Mouse (Mus musculus): ENCODE data around the gene Trim47. TPM values are rescaled to one million over a fixed set of nuclear protein-coding genes. Genes with fewer than 3 reads are reported as not detected.

The Trim47 gene
- polyA plus RNA-seq, 1 experiment from 2014 or later: 79.1 TPM

GRCm38 (mm10) chr11:116083096-116083672, 43.8 kb downstream of the Trim47 start:
- no peak for ATAC-seq (replicated peaks; ENCODE audit: insufficient number of reproducible peaks, insufficient read depth, low FRiP score, low read depth)
- Histone ChIP-seq H3K27me3 (no peaks in the 10 kb centered on the region), H3K9ac (no peak overlapping the region), H3K36me3 (peaks cover 52% of the 10 kb centered on the region), H3K9me3 (replicated peaks) (no peaks in the 10 kb centered on the region), H3K4me3 (no peak overlapping the region), H3K27ac (no peak overlapping the region), H3K4me1 (replicated peaks) (peaks cover 24% of the 10 kb centered on the region), H3K4me2 (no peak overlapping the region)
- WGBS: 90% methylated on average over 14 of the region's 14 CpGs

- Histone ChIP-seq H3K36me3 (peaks cover 52% of the 10 kb centered on the region), H3K4me2 (no peak overlapping the region), H3K9me3 (replicated peaks) (no peaks in the 10 kb centered on the region), H3K9ac (no peak overlapping the region), H3K4me1 (replicated peaks) (peaks cover 35% of the 10 kb centered on the region), H3K27me3 (no peaks in the 10 kb centered on the region), H3K27ac (no peak overlapping the region), H3K4me3 (no peak overlapping the region)
- 69% methylated on average over 6 of the region's 6 CpGs for WGBS
- no peak for ATAC-seq (replicated peaks; ENCODE audit: insufficient number of reproducible peaks, insufficient read depth, low FRiP score, low read depth)
Observed at GRCm38 (mm10) chr11:116081081-116081480, 45.9 kb downstream of the Trim47 start.

- Histone ChIP-seq H3K27me3 (no peaks in the 10 kb centered on the region), H3K4me3 (no peak overlapping the region), H3K4me2 (no peak overlapping the region), H3K4me1 (replicated peaks) (peaks cover 29% of the 10 kb centered on the region), H3K27ac (no peak overlapping the region), H3K36me3 (peaks cover 50% of the 10 kb centered on the region), H3K9me3 (replicated peaks) (no peaks in the 10 kb centered on the region), H3K9ac (no peak overlapping the region)
- 81% methylated on average over 10 of the region's 10 CpGs for WGBS
- no peak for ATAC-seq (replicated peaks; ENCODE audit: insufficient number of reproducible peaks, insufficient read depth, low FRiP score, low read depth)
Observed at GRCm38 (mm10) chr11:116079511-116079910, 47.5 kb downstream of the Trim47 start.

DNA sequence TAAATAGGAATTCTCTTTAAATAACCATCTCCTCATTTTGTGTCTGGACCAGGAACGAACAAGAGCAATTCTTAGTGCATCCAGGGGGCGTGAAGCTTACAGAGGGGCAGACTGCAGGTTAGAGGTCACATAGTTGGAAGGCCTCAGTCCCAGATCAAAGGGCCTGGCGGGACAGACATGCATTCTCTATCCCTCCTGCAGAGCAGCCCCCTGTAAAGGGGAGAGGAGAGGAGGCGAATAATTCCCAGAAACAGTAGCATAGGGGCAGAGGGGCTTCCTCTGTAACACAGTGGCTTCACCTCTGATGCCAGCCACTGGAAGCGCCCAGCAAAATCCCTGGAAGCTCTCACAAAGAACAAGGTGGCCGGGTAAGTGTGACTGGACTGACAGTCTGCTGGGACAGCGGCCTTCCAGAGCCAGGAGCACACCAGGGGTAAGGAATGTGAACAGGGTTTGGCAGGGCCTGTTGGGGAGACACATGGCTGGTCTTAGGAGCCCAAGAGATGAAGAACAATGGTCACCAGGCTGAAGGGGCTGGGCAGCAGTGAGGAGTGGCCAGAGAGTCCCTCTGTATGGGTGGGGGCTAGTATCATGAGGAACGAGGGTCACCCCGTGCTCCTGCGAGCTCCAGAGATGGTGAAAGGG, 48.2 kb downstream of the Trim47 start:
- no peaks in the 10 kb centered on the region for H3K9me3 ChIP-seq (replicated peaks)
- no peak overlapping the region for H3K4me3 ChIP-seq
- peaks cover 34% of the 10 kb centered on the region for H3K4me1 ChIP-seq (replicated peaks)
- H3K4me2 ChIP-seq: no peak overlapping the region
- no peaks in the 10 kb centered on the region for H3K27me3 ChIP-seq
- H3K36me3 ChIP-seq: peaks cover 43% of the 10 kb centered on the region
- no peak overlapping the region for H3K27ac ChIP-seq
- no peak overlapping the region for H3K9ac ChIP-seq
- ATAC-seq (replicated peaks; ENCODE audit: insufficient number of reproducible peaks, insufficient read depth, low FRiP score, low read depth): no peak
- 51% methylated on average over 10 of the region's 10 CpGs for WGBS

DNA sequence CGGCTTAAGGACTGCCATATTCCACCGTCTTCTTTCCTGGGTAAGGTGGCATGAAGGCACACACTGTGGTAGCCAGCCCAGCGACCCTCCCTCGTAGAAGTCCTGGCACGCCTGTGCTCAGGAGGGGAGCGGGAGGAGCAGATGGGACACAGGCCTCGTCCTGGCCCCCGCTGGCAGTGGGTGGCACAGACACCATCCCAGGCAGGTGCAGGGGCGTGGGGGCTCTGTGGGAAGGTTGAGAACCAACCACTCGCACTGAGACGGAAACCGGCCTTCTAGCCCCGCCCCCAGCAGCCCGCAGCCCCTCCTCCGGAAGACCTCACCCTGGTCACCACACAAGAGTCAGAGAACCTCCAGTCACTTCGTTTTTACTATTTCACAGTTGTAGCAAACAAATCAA, 48.8 kb downstream of the Trim47 start:
- Histone ChIP-seq H3K4me1 (replicated peaks) (peaks cover 34% of the 10 kb centered on the region), H3K27ac (peak overlapping the region; percentile 49), H3K9ac (no peak overlapping the region), H3K27me3 (no peaks in the 10 kb centered on the region), H3K9me3 (replicated peaks) (no peaks in the 10 kb centered on the region), H3K36me3 (peaks cover 37% of the 10 kb centered on the region), H3K4me2 (peak overlapping the region; percentile 50), H3K4me3 (peak overlapping the region; percentile 25)
- WGBS: 22% methylated on average over 16 of the region's 16 CpGs
- peak; percentile 7; the same call in 1 of the 2 replicates for ATAC-seq (replicated peaks; ENCODE audit: insufficient number of reproducible peaks, insufficient read depth, low FRiP score, low read depth)

DNA sequence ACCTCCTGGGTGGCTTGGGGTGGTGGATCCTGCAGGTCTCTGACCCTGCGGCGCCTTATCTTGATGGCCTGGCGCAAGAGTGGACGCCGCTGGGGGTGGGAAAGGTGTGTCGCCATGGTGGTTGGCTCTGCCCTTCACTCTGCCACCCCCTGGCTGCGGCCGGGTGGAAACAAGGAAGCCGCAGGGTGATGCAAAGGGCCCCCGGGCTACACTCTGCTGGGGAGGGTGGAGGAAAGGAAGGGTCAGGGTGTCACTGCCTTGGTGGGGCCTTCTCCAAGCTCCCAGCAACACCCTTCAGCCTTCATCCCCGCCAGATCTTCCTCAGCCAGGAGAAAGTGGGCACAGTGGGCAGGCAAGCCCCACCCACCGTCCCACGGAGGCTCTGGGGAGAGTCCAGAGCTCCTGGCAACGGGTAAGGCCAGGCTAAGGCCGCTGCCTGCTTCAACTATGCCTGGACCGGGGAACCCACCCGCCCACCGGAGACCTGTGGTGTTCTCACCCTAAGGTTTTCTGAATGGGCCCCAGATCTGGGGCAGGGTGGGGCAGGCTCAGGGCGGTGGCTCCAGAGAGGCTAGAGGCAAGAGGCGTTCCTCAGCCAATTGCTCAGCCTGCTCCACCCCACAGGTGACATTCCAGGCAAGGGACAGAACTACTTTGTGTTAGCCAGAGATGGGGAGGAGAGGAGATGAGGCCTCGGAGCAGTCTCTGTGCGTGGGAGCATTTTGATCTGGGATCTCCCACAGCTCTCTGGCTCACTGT, 49.4 kb downstream of the Trim47 start, which contains the start of gene Unc13d:
Unc13d (minus strand) TSS at position 516 of the 759 bp plus-strand sequence.
- H3K9ac ChIP-seq: 0 out of 2 replicates have a peak within 1 kb of the TSS, but pooled peaks have one; percentile 19
- 57% methylated on average over 22 of the region's 22 CpGs for WGBS
- peaks cover 33% of the 10 kb centered on the region for H3K36me3 ChIP-seq
- peak within 1 kb of the TSS; percentile 25 for H3K4me3 ChIP-seq
- peak within 1 kb of the TSS; percentile 49 for H3K27ac ChIP-seq
- H3K9me3 ChIP-seq (replicated peaks): no peaks in the 10 kb centered on the region
- H3K4me1 ChIP-seq (replicated peaks): peaks cover 34% of the 10 kb centered on the region
- no peaks in the 10 kb centered on the region for H3K27me3 ChIP-seq
- peak within 1 kb of the TSS; percentile 50 for H3K4me2 ChIP-seq
- peak; percentile 43; the same call in 1 of the 2 replicates for ATAC-seq (replicated peaks; ENCODE audit: insufficient number of reproducible peaks, insufficient read depth, low FRiP score, low read depth)

- Histone ChIP-seq H3K9ac (peak overlapping the region; percentile 19; the same call in 1 of the 2 replicates), H3K9me3 (replicated peaks) (no peaks in the 10 kb centered on the region), H3K4me1 (replicated peaks) (peaks cover 34% of the 10 kb centered on the region), H3K27me3 (no peaks in the 10 kb centered on the region), H3K27ac (peak overlapping the region; percentile 49), H3K4me3 (peak overlapping the region; percentile 25), H3K4me2 (peak overlapping the region; percentile 50; the same call in 1 of the 2 replicates), H3K36me3 (peaks cover 25% of the 10 kb centered on the region)
- no peak for ATAC-seq (replicated peaks; ENCODE audit: insufficient number of reproducible peaks, insufficient read depth, low FRiP score, low read depth)
- WGBS: 58% methylated on average over 7 of the region's 7 CpGs
Observed at GRCm38 (mm10) chr11:116076836-116077235, 50.2 kb downstream of the Trim47 start.

DNA sequence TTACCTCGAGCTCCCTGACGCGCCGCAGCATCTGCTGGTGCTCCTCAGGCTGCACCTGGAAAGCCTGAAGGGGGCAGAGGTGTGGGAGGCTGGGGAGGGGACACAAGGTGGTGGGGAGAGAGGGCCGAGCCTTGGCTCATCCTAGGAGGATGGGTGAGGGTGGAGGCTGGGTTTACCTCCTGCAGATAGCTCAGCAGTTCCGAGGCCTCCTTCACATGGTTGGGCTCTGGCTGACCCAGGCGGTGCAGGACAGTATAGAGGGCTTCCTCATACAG, 50.8 kb downstream of the Trim47 start:
- no peak overlapping the region for H3K27ac ChIP-seq
- WGBS: 60% methylated on average over 7 of the region's 7 CpGs
- peaks cover 19% of the 10 kb centered on the region for H3K36me3 ChIP-seq
- H3K4me2 ChIP-seq: no peak overlapping the region
- no peaks in the 10 kb centered on the region for H3K9me3 ChIP-seq (replicated peaks)
- peaks cover 34% of the 10 kb centered on the region for H3K4me1 ChIP-seq (replicated peaks)
- ATAC-seq (replicated peaks; ENCODE audit: insufficient number of reproducible peaks, insufficient read depth, low FRiP score, low read depth): no peak
- no peaks in the 10 kb centered on the region for H3K27me3 ChIP-seq
- H3K4me3 ChIP-seq: no peak overlapping the region
- no peak overlapping the region for H3K9ac ChIP-seq

GRCm38 (mm10) chr11:116075539-116076265, 51.3 kb downstream of the Trim47 start:
- Histone ChIP-seq H3K27me3 (no peaks in the 10 kb centered on the region), H3K36me3 (peaks cover 14% of the 10 kb centered on the region; the same call in 1 of the 2 replicates), H3K4me1 (replicated peaks) (peaks cover 34% of the 10 kb centered on the region), H3K9ac (no peak overlapping the region), H3K4me3 (no peak overlapping the region), H3K4me2 (no peak overlapping the region), H3K27ac (no peak overlapping the region), H3K9me3 (replicated peaks) (no peaks in the 10 kb centered on the region)
- WGBS: 37% methylated on average over 20 of the region's 20 CpGs
- no peak for ATAC-seq (replicated peaks; ENCODE audit: insufficient number of reproducible peaks, insufficient read depth, low FRiP score, low read depth)

- Histone ChIP-seq H3K4me2 (no peak overlapping the region), H3K4me3 (no peak overlapping the region), H3K27ac (no peak overlapping the region), H3K27me3 (no peaks in the 10 kb centered on the region), H3K4me1 (replicated peaks) (peaks cover 34% of the 10 kb centered on the region), H3K9me3 (replicated peaks) (no peaks in the 10 kb centered on the region), H3K9ac (no peak overlapping the region), H3K36me3 (peaks cover 2% of the 10 kb centered on the region; the same call in 1 of the 2 replicates)
- WGBS: 50% methylated on average over 7 of the region's 7 CpGs
- no peak for ATAC-seq (replicated peaks; ENCODE audit: insufficient number of reproducible peaks, insufficient read depth, low FRiP score, low read depth)
Observed at GRCm38 (mm10) chr11:116074436-116074991, 52.5 kb downstream of the Trim47 start.

DNA sequence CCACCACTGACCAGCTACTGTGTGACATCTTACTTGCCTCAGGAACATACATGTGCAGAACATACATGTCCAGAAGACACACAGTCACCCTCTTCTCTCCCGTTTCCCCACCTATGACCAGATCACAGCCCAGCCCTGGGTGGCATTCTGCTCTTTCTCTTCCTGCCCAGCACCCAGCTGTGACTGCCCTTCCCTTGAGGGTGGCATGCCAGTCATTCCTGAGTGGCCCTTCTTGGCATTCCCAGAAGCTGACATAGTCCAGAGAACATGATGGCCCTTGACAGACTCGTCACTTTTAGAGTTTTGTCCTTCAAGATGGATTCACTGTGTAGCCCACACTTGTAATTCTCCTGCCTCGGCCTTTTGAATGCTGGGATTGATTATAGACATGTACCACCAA, 54.4 kb downstream of the Trim47 start:
- Histone ChIP-seq H3K9me3 (replicated peaks) (no peaks in the 10 kb centered on the region), H3K4me2 (no peak overlapping the region), H3K4me3 (no peak overlapping the region), H3K27me3 (no peaks in the 10 kb centered on the region), H3K9ac (no peak overlapping the region), H3K27ac (no peak overlapping the region), H3K36me3 (no peaks in the 10 kb centered on the region), H3K4me1 (replicated peaks) (peaks cover 24% of the 10 kb centered on the region)
- ATAC-seq (replicated peaks; ENCODE audit: insufficient number of reproducible peaks, insufficient read depth, low FRiP score, low read depth): no peak
- WGBS: 62% methylated on average over 3 of the region's 3 CpGs
